Mouse (Mus musculus) forebrain, embryonic 11.5 days (tissue): ENCODE results near the gene Ralgds. TPM values are rescaled to one million over a fixed set of nuclear protein-coding genes. Genes with fewer than 3 reads are reported as not detected.
A peak's percentile ranks its signal among the peaks of the same experiment; 100 is the strongest.

Experiments used
- ATAC-seq: fragments of 200-750 bp; cut with Nextera tagmentation; replicated peaks from 2 replicates; pipeline ENCODE4 v1.8.0; 2017; ENCODE audit warnings: moderate TSS enrichment; ENCODE audit not compliant: low FRiP score
- DNase-seq: peaks from one replicate; pipeline ENCODE4 v3.0.0-alpha.2; 2017; ENCODE audit warnings: low spot score
- H3K27ac ChIP-seq: fragments of 300-500 bp; sonication (generic); 2 replicates; pipeline ENCODE4 v1.5.1; 2014; ENCODE audit warnings: low read depth, low read length
- H3K27me3 ChIP-seq: fragments of 300-500 bp; sonication (generic); 2 replicates; pipeline ENCODE4 v1.6.1; 2014; ENCODE audit warnings: mild to moderate bottlenecking, low read length, mixed read lengths; ENCODE audit not compliant: control insufficient read depth, insufficient read depth
- H3K36me3 ChIP-seq: fragments of 300-500 bp; sonication (generic); 2 replicates; pipeline ENCODE4 v1.6.1; 2014; ENCODE audit warnings: mild to moderate bottlenecking, low read length, moderate library complexity, mixed read lengths; ENCODE audit not compliant: control insufficient read depth, insufficient read depth
- H3K4me1 ChIP-seq: fragments of 300-500 bp; sonication (generic); replicated peaks from 2 replicates; pipeline ENCODE4 v1.6.1; 2014; ENCODE audit warnings: low read length, mixed read lengths; ENCODE audit not compliant: control insufficient read depth, insufficient read depth
- H3K4me2 ChIP-seq: fragments of 300-500 bp; sonication (generic); 2 replicates; pipeline ENCODE4 v1.6.1; 2014; ENCODE audit warnings: low read depth, mild to moderate bottlenecking, low read length, moderate library complexity, mixed read lengths; ENCODE audit not compliant: severe bottlenecking
- H3K4me3 ChIP-seq: fragments of 300-500 bp; sonication (generic); 2 replicates; pipeline ENCODE4 v1.5.1; 2014; ENCODE audit warnings: low read depth, low read length
- H3K9ac ChIP-seq: fragments of 300-500 bp; sonication (generic); 2 replicates; pipeline ENCODE4 v1.6.1; 2014; ENCODE audit warnings: low read length
- H3K9me3 ChIP-seq: fragments of 300-500 bp; sonication (generic); 2 replicates; pipeline ENCODE4 v1.6.1; 2016; ENCODE audit warnings: low read length, mixed read lengths; ENCODE audit not compliant: control insufficient read depth
- WGBS: fragments of 180-500 bp; shearing (Covaris S2); extraction: QIAGEN DNeasy Blood & Tissue Kit; methylation state at CpG from one replicate; pipeline ENCODE4 v1.1.7; 2014; 5-methylcytosine and 5-hydroxymethylcytosine counted together
- polyA plus RNA-seq: library from polyadenylated mRNA; unstranded; fragments of >200 nt; fragmentation: Nextera tagmentation; extraction: Ambion mirVana; gene quantifications from 2 replicates; pipeline ENCODE4 v1.2.1, GENCODE M21; 2014

Gene Ralgds
- polyA plus RNA-seq, 1 experiment from 2014 or later = 47.6 TPM

GRCm38 (mm10) chr2:28533901-28534435 is 21.0 kb downstream of the Ralgds start:
- Histone ChIP-seq H3K36me3 (no peaks in the 10 kb centered on the region), H3K4me2 (peak overlapping the region; percentile 60), H3K9me3 (no peaks in the 10 kb centered on the region), H3K4me1 (peaks cover 29% of the 10 kb centered on the region; the same call in 1 of the 2 replicates), H3K4me3 (peak overlapping the region; percentile 42), H3K9ac (peak overlapping the region; percentile 52), H3K27ac (no peak overlapping the region), H3K27me3 (no peaks in the 10 kb centered on the region)
- WGBS = 62% methylated on average over 7 of the region's 7 CpGs
- DNase-seq (no peak), ATAC-seq (no peak; the same call in 1 of the 2 replicates)

GRCm38 (mm10) chr2:28534436-28535262 is 21.7 kb downstream of the Ralgds start:
- ATAC-seq (no peak), DNase-seq (no peak)
- Histone ChIP-seq H3K27me3 (no peaks in the 10 kb centered on the region), H3K4me1 (peaks cover 29% of the 10 kb centered on the region; the same call in 1 of the 2 replicates), H3K9me3 (no peaks in the 10 kb centered on the region), H3K27ac (no peak overlapping the region), H3K4me3 (no peak overlapping the region), H3K9ac (peak overlapping the region; percentile 23; the same call in 1 of the 2 replicates), H3K36me3 (no peaks in the 10 kb centered on the region), H3K4me2 (peak overlapping the region; percentile 33; the same call in 1 of the 2 replicates)
- 37% methylated on average over 11 of the region's 11 CpGs for WGBS

GRCm38 (mm10) chr2:28535263-28535540 is 22.3 kb downstream of the Ralgds start:
- DNase-seq = no peak
- H3K4me1 ChIP-seq = peaks cover 29% of the 10 kb centered on the region; the same call in 1 of the 2 replicates
- H3K9ac ChIP-seq = no peak overlapping the region
- no peaks in the 10 kb centered on the region for H3K27me3 ChIP-seq
- no peaks in the 10 kb centered on the region for H3K9me3 ChIP-seq
- H3K4me2 ChIP-seq = no peak overlapping the region
- ATAC-seq = no peak
- H3K27ac ChIP-seq = no peak overlapping the region
- no peaks in the 10 kb centered on the region for H3K36me3 ChIP-seq
- no peak overlapping the region for H3K4me3 ChIP-seq
- WGBS = 46% methylated on average over 4 of the region's 4 CpGs

- H3K4me2 ChIP-seq = no peak overlapping the region
- WGBS = 32% methylated on average over 7 of the region's 7 CpGs
- H3K4me3 ChIP-seq = no peak overlapping the region
- ATAC-seq = no peak
- H3K36me3 ChIP-seq = no peaks in the 10 kb centered on the region
- H3K9ac ChIP-seq = peak overlapping the region; percentile 18
- no peaks in the 10 kb centered on the region for H3K9me3 ChIP-seq
- H3K4me1 ChIP-seq = peaks cover 26% of the 10 kb centered on the region; the same call in 1 of the 2 replicates
- H3K27ac ChIP-seq = no peak overlapping the region
- no peaks in the 10 kb centered on the region for H3K27me3 ChIP-seq
- no peak for DNase-seq
These were observed 22.7 kb downstream of the Ralgds start for GRCm38 (mm10) chr2:28535650-28536049.

GRCm38 (mm10) chr2:28536166-28536565 is 23.2 kb downstream of the Ralgds start:
- no peaks in the 10 kb centered on the region for H3K27me3 ChIP-seq
- peaks cover 26% of the 10 kb centered on the region; the same call in 1 of the 2 replicates for H3K4me1 ChIP-seq
- WGBS = 76% methylated on average over 4 of the region's 4 CpGs
- no peaks in the 10 kb centered on the region for H3K36me3 ChIP-seq
- no peak for ATAC-seq
- no peak for DNase-seq
- no peak overlapping the region for H3K4me3 ChIP-seq
- H3K9me3 ChIP-seq = no peaks in the 10 kb centered on the region
- H3K27ac ChIP-seq = no peak overlapping the region
- no peak overlapping the region for H3K9ac ChIP-seq
- H3K4me2 ChIP-seq = no peak overlapping the region

- H3K27me3 ChIP-seq = no peaks in the 10 kb centered on the region
- WGBS = 79% methylated on average over 11 of the region's 11 CpGs
- no peaks in the 10 kb centered on the region for H3K36me3 ChIP-seq
- no peak overlapping the region for H3K9ac ChIP-seq
- H3K4me2 ChIP-seq = no peak overlapping the region
- H3K27ac ChIP-seq = no peak overlapping the region
- DNase-seq = no peak
- peaks cover 26% of the 10 kb centered on the region; the same call in 1 of the 2 replicates for H3K4me1 ChIP-seq
- no peak overlapping the region for H3K4me3 ChIP-seq
- no peaks in the 10 kb centered on the region for H3K9me3 ChIP-seq
- no peak for ATAC-seq
These were observed 24.1 kb downstream of the Ralgds start for GRCm38 (mm10) chr2:28536766-28537633.

- H3K27me3 ChIP-seq = no peaks in the 10 kb centered on the region
- no peak for DNase-seq
- no peak overlapping the region for H3K27ac ChIP-seq
- 27% methylated on average over 4 of the region's 4 CpGs for WGBS
- H3K4me1 ChIP-seq = peaks cover 26% of the 10 kb centered on the region; the same call in 1 of the 2 replicates
- ATAC-seq = no peak
- H3K9ac ChIP-seq = no peak overlapping the region
- H3K9me3 ChIP-seq = no peaks in the 10 kb centered on the region
- H3K36me3 ChIP-seq = no peaks in the 10 kb centered on the region
- no peak overlapping the region for H3K4me3 ChIP-seq
- H3K4me2 ChIP-seq = no peak overlapping the region
These were observed 24.7 kb downstream of the Ralgds start for GRCm38 (mm10) chr2:28537634-28537920.

GRCm38 (mm10) chr2:28537995-28538816 is 25.3 kb downstream of the Ralgds start:
- H3K36me3 ChIP-seq = no peaks in the 10 kb centered on the region; the same call in 1 of the 2 replicates
- no peak overlapping the region for H3K4me2 ChIP-seq
- H3K9me3 ChIP-seq = no peaks in the 10 kb centered on the region
- DNase-seq = no peak
- no peak overlapping the region for H3K4me3 ChIP-seq
- H3K9ac ChIP-seq = no peak overlapping the region
- 75% methylated on average over 8 of the region's 8 CpGs for WGBS
- no peaks in the 10 kb centered on the region for H3K27me3 ChIP-seq
- no peak for ATAC-seq
- no peak overlapping the region for H3K27ac ChIP-seq
- peaks cover 22% of the 10 kb centered on the region; the same call in 1 of the 2 replicates for H3K4me1 ChIP-seq
